Mouse (Mus musculus) lung, postnatal 0 days (tissue): ENCODE data around the gene Hspa2. TPM values are rescaled to one million over a fixed set of nuclear protein-coding genes. Genes with fewer than 3 reads are reported as not detected.
A peak's percentile ranks its signal among the peaks of the same experiment; 100 is the strongest.

Experiments
- ATAC-seq: fragments of 200-750 bp; cut with Nextera tagmentation; 2 replicates; pipeline ENCODE4 v1.8.0; 2017; ENCODE audit warnings: moderate library complexity
- DNase-seq: peaks from one replicate; pipeline ENCODE4 v3.0.0-alpha.2; 2016; ENCODE audit warnings: low spot score
- H3K27ac ChIP-seq: fragments of 300-500 bp; sonication (generic); 2 replicates; pipeline ENCODE4 v1.5.1; 2014; ENCODE audit warnings: antibody characterized with exemption, mild to moderate bottlenecking, low read length, mixed read lengths
- H3K27me3 ChIP-seq: fragments of 300-500 bp; sonication (generic); replicated peaks from 2 replicates; pipeline ENCODE4 v1.6.1; 2014; ENCODE audit warnings: low read length, mixed read lengths; ENCODE audit not compliant: insufficient read depth
- H3K36me3 ChIP-seq: fragments of 300-500 bp; sonication (generic); 2 replicates; pipeline ENCODE4 v1.6.1; 2014; ENCODE audit warnings: low read length, mixed read lengths; ENCODE audit not compliant: insufficient read depth
- H3K4me1 ChIP-seq: fragments of 300-500 bp; sonication (generic); 2 replicates; pipeline ENCODE4 v1.6.1; 2014; ENCODE audit warnings: antibody characterized with exemption, low read depth, low read length, mixed read lengths; ENCODE audit not compliant: insufficient read depth
- H3K4me2 ChIP-seq: fragments of 300-500 bp; sonication (generic); replicated peaks from 2 replicates; pipeline ENCODE4 v1.6.1; 2014; ENCODE audit warnings: low read depth, mild to moderate bottlenecking, low read length, moderate library complexity, mixed read lengths
- H3K4me3 ChIP-seq: fragments of 300-500 bp; sonication (generic); 2 replicates; pipeline ENCODE4 v1.5.1; 2014; ENCODE audit warnings: low read depth, low read length
- H3K9ac ChIP-seq: fragments of 300-500 bp; sonication (generic); replicated peaks from 2 replicates; pipeline ENCODE4 v1.6.1; 2014; ENCODE audit warnings: low read depth, mild to moderate bottlenecking
- H3K9me3 ChIP-seq: fragments of 300-500 bp; sonication (generic); 2 replicates; pipeline ENCODE4 v1.6.1; 2016; ENCODE audit warnings: low read length, mixed read lengths
- CTCF ChIP-seq: IDR thresholded peaks from 2 replicates; pipeline ENCODE4 v1.5.1; 2016; ENCODE audit warnings: antibody characterized with exemption, mild to moderate bottlenecking
- EP300 ChIP-seq: IDR thresholded peaks from 2 replicates; pipeline ENCODE4 v1.6.1; 2016; ENCODE audit warnings: antibody characterized with exemption, mild to moderate bottlenecking, control low read depth
- WGBS: fragments of 180-500 bp; shearing (Covaris S2); extraction: QIAGEN DNeasy Blood & Tissue Kit; methylation state at CpG from one replicate; pipeline ENCODE4 v1.1.7; 2014; 5-methylcytosine and 5-hydroxymethylcytosine counted together
- polyA plus RNA-seq: library from polyadenylated mRNA; unstranded; fragments of >200 nt; fragmentation: Nextera tagmentation; extraction: Ambion mirVana; gene quantifications from 2 replicates; pipeline ENCODE4 v1.2.1, GENCODE M21; 2015

The Hspa2 gene
- polyA plus RNA-seq, 1 experiment from 2014 or later: 25.0 TPM

GRCm38 (mm10) chr12:76418346-76418745, 14.4 kb downstream of the Hspa2 start:
- no peaks in the 10 kb centered on the region for H3K27me3 ChIP-seq
- no peaks in the 10 kb centered on the region for H3K4me1 ChIP-seq
- no peak overlapping the region for H3K9ac ChIP-seq
- 95% methylated on average over 5 of the region's 5 CpGs for WGBS
- no peak overlapping the region for H3K27ac ChIP-seq
- no peak overlapping the region for H3K4me2 ChIP-seq
- no peak for TF ChIP-seq EP300
- TF ChIP-seq CTCF: peak; percentile 33; the same call in 1 of the 2 replicates
- no peak overlapping the region for H3K4me3 ChIP-seq
- no peaks in the 10 kb centered on the region for H3K9me3 ChIP-seq
- DNase-seq (no peak), ATAC-seq (no peak)
- no peaks in the 10 kb centered on the region for H3K36me3 ChIP-seq

- DNase-seq (no peak), ATAC-seq (no peak)
- WGBS: 94% methylated on average over 3 of the region's 3 CpGs
- Histone ChIP-seq H3K4me3 (no peak overlapping the region), H3K9me3 (no peaks in the 10 kb centered on the region), H3K27me3 (no peaks in the 10 kb centered on the region), H3K36me3 (no peaks in the 10 kb centered on the region), H3K4me1 (no peaks in the 10 kb centered on the region), H3K27ac (no peak overlapping the region), H3K4me2 (no peak overlapping the region), H3K9ac (no peak overlapping the region)
- TF ChIP-seq CTCF (no peak), EP300 (no peak)
Measured at GRCm38 (mm10) chr12:76425256-76425655, 21.3 kb downstream of the Hspa2 start.

- no peaks in the 10 kb centered on the region for H3K9me3 ChIP-seq
- no peak for DNase-seq
- ATAC-seq: no peak
- no peak overlapping the region for H3K27ac ChIP-seq
- TF ChIP-seq CTCF (no peak), EP300 (no peak)
- no peaks in the 10 kb centered on the region for H3K36me3 ChIP-seq
- no peaks in the 10 kb centered on the region for H3K27me3 ChIP-seq
- no peak overlapping the region for H3K4me2 ChIP-seq
- H3K4me3 ChIP-seq: no peak overlapping the region
- no peaks in the 10 kb centered on the region for H3K4me1 ChIP-seq
- 59% methylated on average over 5 of the region's 5 CpGs for WGBS
- no peak overlapping the region for H3K9ac ChIP-seq
Measured at GRCm38 (mm10) chr12:76427546-76427945, 23.6 kb downstream of the Hspa2 start.

GRCm38 (mm10) chr12:76430879-76431406, 27.0 kb downstream of the Hspa2 start:
- WGBS: 25% methylated on average over 5 of the region's 5 CpGs
- no peak overlapping the region for H3K9ac ChIP-seq
- H3K9me3 ChIP-seq: no peaks in the 10 kb centered on the region
- no peaks in the 10 kb centered on the region for H3K27me3 ChIP-seq
- H3K4me2 ChIP-seq: no peak overlapping the region
- ATAC-seq (no peak), DNase-seq (no peak)
- TF ChIP-seq CTCF (no peak), EP300 (no peak)
- no peak overlapping the region for H3K27ac ChIP-seq
- H3K4me1 ChIP-seq: peaks cover 4% of the 10 kb centered on the region; the same call in 1 of the 2 replicates
- no peaks in the 10 kb centered on the region for H3K36me3 ChIP-seq
- H3K4me3 ChIP-seq: no peak overlapping the region

- no peaks in the 10 kb centered on the region for H3K27me3 ChIP-seq
- 50% methylated on average over 6 of the region's 6 CpGs for WGBS
- H3K9me3 ChIP-seq: no peaks in the 10 kb centered on the region
- no peak overlapping the region for H3K4me2 ChIP-seq
- TF ChIP-seq CTCF: no peak
- no peak for TF ChIP-seq EP300
- H3K4me1 ChIP-seq: peaks cover 4% of the 10 kb centered on the region; the same call in 1 of the 2 replicates
- no peak overlapping the region for H3K9ac ChIP-seq
- no peaks in the 10 kb centered on the region for H3K36me3 ChIP-seq
- no peak overlapping the region for H3K27ac ChIP-seq
- H3K4me3 ChIP-seq: no peak overlapping the region
- DNase-seq: no peak
- ATAC-seq: no peak
Measured at GRCm38 (mm10) chr12:76431431-76431830, 27.5 kb downstream of the Hspa2 start.

- Histone ChIP-seq H3K4me2 (peak overlapping the region; percentile 2; the same call in 1 of the 2 replicates), H3K4me3 (no peak overlapping the region), H3K9ac (no peak overlapping the region), H3K27ac (no peak overlapping the region), H3K4me1 (peaks cover 4% of the 10 kb centered on the region; the same call in 1 of the 2 replicates), H3K36me3 (no peaks in the 10 kb centered on the region), H3K9me3 (no peaks in the 10 kb centered on the region), H3K27me3 (no peaks in the 10 kb centered on the region)
- WGBS: 21% methylated on average over 7 of the region's 7 CpGs
- peak; percentile 69 for ATAC-seq
- DNase-seq: peak; percentile 62
- peak; percentile 46; the same call in 1 of the 2 replicates for TF ChIP-seq EP300
- 0 out of 2 replicates have a peak, but pooled peaks have one; percentile 27 for TF ChIP-seq CTCF
Measured at GRCm38 (mm10) chr12:76434111-76434510, 30.1 kb downstream of the Hspa2 start.
